Mouse (Mus musculus) fibroblast of lung, adult 2 months (primary cell): ENCODE results near the gene Axin1.
"Not testable (repeated sequence)": the region's sequence is repeated elsewhere in the genome, so short reads cannot be mapped to it uniquely, and the experiment has no call there.

Source experiments
- DNase-seq: peaks from one replicate; pipeline ENCODE4 v3.0.0-alpha.2; 2011; ENCODE audit warnings: low read depth

Gene Axin1

GRCm38 (mm10) chr17:26138239-26138836 is at the start of gene Axin1:
Axin1 (plus strand) TSS chr17:26138688.
- DNase-seq: peak; percentile 89

DNA sequence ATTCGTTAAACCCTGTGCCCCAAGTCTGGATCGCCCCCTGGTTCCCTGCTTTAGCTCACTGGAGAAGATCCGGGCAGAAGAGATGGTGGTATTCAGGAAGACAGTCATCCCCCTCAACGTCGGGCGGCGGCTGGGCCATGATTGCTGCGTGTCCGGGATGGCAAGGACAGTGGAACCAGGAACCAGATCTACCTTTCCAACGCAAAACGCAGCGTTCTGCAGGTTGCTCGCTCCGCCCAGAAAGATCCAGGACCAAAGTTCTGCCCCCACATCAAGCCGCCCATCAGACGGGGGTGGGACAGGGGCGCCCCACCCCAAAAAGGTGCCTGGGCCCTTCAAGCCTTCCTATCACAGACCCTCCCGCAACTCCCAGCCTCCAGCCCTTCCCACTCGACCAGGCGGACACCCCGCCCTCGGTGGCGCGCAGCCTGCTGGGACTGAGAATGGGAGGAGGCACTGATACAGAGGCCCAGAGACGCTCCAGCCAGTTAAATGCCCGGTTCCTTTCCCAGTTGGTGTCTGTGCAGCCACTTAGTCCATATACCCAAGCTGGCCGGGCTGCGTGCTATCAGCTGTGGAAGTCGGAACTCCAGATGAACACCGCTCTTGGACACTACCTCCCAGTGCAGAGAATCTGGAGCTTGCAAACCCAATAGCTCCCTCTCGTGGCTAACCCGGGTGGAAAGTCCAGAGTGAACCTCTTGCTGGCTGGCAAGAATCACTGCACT is 48.4 kb upstream of the Axin1 start, which contains the start of gene Decr2:
TSS of gene Decr2 (minus strand) at position 433 of the 728 bp plus-strand sequence.
- DNase-seq: peak; percentile 81

- DNase-seq: no peak
Observed at GRCm38 (mm10) chr17:26094531-26095110, 43.9 kb upstream of the Axin1 start.

DNA sequence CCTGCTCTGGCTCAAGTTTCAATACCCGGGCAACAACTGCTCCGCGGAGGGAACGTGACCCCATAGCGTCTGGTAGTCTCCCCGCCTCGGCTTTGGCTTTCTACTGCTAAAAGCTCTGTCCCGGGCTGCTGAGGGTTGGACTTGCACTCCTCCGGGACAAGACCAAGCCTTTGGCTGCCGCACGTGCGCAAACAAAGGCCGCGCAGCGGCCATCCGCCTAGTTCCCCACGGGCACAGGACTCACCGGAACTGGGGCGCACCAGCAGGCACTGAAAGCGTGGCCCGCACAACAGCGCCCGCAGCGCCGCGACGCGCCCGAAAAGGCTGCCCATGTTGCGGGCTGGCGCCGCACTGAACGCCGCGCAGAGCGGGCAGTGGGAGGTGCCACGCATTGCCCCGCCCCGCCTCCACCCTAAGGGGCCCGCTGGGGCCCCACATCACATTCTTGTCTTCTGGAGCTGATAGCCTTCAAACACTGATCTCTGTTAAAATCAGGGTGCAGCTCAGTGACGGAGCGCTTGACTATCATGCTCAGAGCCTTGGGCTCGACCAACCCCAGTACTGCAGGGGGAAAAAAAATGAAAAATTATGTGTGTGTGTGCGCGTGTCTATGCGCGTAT is 43.3 kb upstream of the Axin1 start, which contains the start of gene Nme4:
TSS of gene Nme4 (minus strand) at position 482 of the 620 bp plus-strand sequence.
- no peak for DNase-seq

DNA sequence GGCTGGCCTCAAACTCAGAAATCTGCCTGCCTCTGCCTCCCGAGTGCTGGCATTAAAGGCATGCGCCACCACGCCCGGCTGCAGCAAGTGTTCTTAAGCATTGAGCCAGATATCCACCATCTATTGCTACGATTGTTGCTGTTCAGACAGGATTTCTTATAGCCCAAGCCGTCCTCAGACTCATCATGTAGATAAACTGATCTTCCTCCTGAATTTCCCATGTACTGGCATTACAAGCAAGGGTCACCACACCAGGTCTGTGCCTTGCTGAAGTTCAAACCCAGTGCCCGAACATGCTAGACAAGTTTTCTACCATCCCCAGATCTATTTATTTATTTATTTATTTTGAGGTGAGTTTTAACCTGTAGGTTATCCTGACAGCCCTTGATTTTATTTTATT is 40.0 kb upstream of the Axin1 start:
- no peak for DNase-seq

GRCm38 (mm10) chr17:26099316-26099715 is 39.2 kb upstream of the Axin1 start:
- not testable (repeated sequence) for DNase-seq

GRCm38 (mm10) chr17:26100166-26100565 is 38.3 kb upstream of the Axin1 start:
- DNase-seq: no peak

GRCm38 (mm10) chr17:26101478-26101877 is 37.0 kb upstream of the Axin1 start:
- no peak for DNase-seq

- DNase-seq: no peak
Observed at GRCm38 (mm10) chr17:26105619-26106018, 32.9 kb upstream of the Axin1 start.

DNA sequence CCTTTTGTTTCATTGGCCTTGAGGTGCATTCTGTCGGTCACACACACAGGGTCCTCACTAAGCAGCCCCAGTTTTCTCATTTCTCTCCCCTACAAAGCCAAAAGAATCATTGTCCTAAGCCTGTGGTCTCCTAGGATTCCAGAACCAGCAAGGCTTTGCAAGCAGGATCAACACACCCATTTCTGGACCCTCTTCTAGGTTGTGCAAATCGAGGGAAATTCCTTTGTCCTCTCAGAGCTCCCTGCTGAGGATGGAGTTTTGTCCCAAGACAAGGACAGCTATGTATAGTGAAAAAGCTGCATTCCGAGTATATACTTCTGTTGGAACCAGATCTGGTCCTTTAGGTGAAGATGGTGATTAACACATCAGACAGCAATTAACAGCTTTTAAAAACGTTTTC is 28.3 kb upstream of the Axin1 start:
- DNase-seq: no peak

DNA sequence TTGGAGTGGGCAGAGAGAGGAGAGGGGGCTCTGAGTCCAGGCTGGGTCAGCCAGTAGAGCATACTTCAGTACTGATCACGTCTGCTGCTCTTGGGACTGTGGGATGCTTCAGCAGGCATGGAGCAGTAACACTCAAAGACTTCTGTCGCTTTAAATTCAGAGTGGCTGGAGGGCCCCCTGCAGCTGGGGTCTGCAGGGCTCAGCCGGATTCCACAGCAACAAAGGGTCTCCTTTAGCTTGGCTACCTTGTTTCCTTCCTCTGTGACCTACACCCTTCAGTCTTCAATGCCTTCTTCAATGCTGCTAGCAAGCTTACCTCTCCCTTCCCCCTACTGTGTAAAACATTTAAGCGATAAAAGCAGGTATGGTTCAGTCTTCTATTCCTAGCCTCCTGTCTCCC is 27.5 kb upstream of the Axin1 start:
- no peak for DNase-seq

DNA sequence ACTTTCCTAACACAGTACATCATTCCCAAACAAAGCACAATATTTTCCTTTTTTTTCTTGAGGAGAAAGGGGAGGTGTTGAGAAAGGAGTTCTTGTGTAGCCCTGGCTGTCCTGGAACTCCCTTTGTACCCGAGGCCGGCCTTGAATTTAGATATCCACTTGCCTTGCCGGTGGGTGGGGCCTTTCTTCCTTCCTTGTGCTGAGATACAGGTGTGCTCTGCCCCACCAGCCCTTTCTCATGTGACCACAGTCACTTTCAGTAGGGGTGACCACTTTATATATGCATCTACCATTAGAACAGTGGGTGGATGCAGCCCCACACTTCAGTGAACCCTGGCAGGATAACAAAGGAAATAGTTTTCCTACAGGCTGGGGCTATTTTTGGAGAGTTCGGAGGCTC is 26.8 kb upstream of the Axin1 start:
- no peak for DNase-seq

- no peak for DNase-seq
Observed at GRCm38 (mm10) chr17:26112751-26113150, 25.7 kb upstream of the Axin1 start.

DNA sequence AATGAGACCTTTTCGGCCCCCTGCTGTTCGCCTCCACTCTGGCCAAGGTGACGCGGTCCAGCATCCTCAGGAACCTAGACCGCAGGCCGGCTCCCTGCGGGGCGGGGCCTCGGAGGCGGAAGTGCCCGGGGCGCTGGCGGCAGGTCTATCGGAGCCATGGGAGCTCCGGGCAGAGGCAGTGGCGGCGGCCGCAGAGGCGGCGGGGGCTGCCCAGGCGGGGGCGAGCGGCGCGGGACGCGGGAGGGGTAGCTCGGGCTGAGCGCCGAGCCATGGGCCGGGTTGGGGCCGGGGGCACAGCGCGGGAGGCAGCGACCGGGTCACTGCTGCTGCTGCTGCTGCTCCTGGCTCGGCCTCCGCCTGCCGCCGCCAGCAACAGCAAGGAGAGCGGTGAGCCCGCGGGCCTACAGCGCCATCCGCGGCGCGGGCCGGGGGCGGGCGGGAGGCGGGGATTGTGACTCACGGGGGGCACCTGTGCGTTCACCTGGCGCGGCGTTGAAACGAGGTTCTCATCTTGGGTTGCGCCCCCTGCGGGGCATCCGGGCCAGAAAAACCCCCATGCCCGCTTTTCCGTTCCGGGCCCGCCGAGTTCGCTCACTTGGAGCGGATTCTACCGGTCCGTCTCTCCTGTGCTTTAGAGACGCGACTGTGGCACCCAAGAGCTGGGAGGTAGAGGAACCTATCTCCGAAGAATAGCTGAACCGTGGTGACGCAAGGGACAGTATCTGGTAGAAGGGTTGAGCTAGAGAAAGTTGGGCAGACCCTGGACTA is 25.1 kb upstream of the Axin1 start, which contains the start of gene Tmem8:
TSS of gene Tmem8 (plus strand) at position 119 of the 768 bp plus-strand sequence.
- DNase-seq: no peak

- DNase-seq: no peak
Observed at GRCm38 (mm10) chr17:26114061-26114460, 24.4 kb upstream of the Axin1 start.

GRCm38 (mm10) chr17:26114461-26114860 is 24.0 kb upstream of the Axin1 start:
- DNase-seq: not testable (repeated sequence)

DNA sequence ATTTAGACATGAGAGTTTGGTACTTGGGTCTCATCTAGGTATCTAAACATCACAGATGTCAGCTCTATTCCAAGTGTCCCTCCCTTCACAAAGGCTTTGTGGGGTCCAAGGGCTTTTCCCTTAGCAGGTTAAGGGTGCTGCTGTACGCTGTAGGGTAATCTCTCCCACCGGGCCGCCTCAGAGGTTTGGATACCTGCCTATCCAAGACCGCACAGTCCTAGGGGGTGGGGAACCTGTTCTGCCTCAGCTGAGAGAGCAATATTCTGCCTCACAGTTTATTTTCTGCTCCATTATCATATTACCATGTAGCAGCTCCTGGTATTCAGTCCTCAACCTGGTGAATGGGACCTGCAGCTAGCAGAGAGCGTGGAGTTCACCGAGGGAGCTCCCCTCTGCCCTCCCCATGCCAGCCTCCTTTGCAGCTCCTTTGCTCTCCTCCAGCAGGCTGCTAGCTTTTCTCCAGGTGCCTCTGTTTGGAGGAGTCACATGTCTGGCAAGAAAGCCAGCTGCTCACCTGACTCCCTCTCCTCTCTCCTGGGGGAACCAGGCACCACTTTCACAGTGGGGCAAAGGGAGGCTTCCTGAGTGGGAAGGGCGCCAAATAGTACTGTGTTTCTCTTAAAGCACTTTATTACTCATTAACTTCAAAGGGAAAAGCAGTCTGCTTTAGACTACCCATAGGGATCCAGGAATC is 23.1 kb upstream of the Axin1 start:
- DNase-seq: no peak

GRCm38 (mm10) chr17:26115956-26116487 is 22.5 kb upstream of the Axin1 start:
- DNase-seq: no peak

- no peak for DNase-seq
Observed at GRCm38 (mm10) chr17:26116503-26117258, 21.8 kb upstream of the Axin1 start.
